Mouse (Mus musculus): Measurements from ENCODE around the gene Olfr117. TPM values are rescaled to one million over a fixed set of nuclear protein-coding genes. Genes with fewer than 3 reads are reported as not detected.

Olfr117 gene
- not detected for polyA plus RNA-seq (2017; shearing (Covaris generic))

DNA sequence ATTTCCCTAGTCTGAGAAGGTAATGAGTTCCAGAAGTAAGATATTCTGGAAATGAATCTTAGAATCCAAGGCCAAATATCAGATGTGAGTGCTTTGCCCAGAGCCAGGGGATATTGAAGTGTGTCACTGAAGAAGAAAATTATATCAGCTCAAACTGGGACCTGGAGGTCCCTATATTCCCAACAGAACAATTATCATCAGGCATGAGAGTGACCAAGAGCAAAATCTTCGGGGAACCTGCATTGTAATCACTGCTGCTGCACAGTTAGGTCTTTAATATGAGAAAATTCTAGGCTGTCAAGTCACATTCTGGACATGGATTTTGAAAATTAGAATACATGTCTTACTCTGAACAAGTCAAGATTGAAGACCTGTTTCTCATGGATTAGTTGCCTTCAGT lies at the start of gene Olfr117:
TSS of gene Olfr117 (minus strand) at position 101 of the 400 bp plus-strand sequence.

DNA sequence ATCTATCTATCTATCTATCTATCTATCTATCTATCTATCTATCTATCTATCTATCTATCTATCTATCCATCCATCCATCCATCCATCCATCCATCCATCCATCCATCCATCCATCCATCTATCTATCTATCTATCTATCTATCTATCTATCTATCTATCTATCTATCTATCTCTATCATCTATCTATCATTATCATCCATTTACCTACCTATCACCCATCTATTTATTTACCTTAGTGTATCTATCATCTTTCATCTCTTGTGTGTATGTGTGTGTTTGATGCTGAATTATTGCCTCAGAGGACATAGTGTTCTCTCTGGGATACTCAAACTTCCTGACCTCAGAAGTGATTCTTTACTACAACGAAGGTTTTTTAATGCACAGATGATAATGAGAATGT lies 32.7 kb upstream of the Olfr117 start, which contains the start of gene Olfr119:
TSS of gene Olfr119 (plus strand) at position 301 of the 400 bp plus-strand sequence.

DNA sequence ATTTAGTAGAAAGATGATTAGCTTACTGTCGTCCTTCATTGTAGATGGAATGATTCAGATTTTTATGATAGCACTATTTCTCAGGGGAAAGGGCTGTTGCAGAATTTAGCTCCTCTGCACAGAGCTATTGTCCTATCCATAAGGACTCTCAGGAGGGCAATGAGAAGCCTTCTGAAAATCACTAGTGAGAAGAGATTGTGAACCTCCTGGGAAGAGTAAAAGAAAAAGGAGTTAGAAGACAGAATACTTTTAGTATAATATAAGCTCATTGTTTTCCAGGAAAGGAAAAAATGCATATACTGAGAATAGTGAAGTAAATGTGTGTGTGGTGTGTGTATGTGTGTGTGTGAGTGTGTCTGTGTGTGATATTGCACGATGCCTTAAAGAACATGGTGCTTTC lies 3.1 kb upstream of the Olfr117 start, which contains the start of gene Olfr118:
TSS of gene Olfr118 (plus strand) at position 301 of the 400 bp plus-strand sequence.

GRCm38 (mm10) chr17:37627009-37627408 lies 36.6 kb downstream of the Olfr117 start, which contains the start of the genes Olfr115 and Olfr116:
TSS of gene Olfr115 (minus strand) at chr17:37627109.
TSS of gene Olfr116 (minus strand) at chr17:37627199.

Other genes with a start within 250 kb of the Olfr117 start
- not detected for gene Olfr108, start 218.3 kb downstream of the Olfr117 start, polyA plus RNA-seq (2017; shearing (Covaris generic))
- not detected for gene Olfr109, start 204.9 kb downstream of the Olfr117 start, polyA plus RNA-seq (2017; shearing (Covaris generic))
- gene H2-M2, start 180.2 kb downstream of the Olfr117 start, polyA plus RNA-seq (2017; shearing (Covaris generic)): not detected
- not detected for gene Olfr110, start 171.3 kb downstream of the Olfr117 start, polyA plus RNA-seq (2017; shearing (Covaris generic))
- gene Olfr111, start 155.8 kb downstream of the Olfr117 start, polyA plus RNA-seq (2017; shearing (Covaris generic)): not detected
- gene Olfr112, start 94.3 kb downstream of the Olfr117 start, polyA plus RNA-seq (2017; shearing (Covaris generic)): not detected
- not detected for gene Olfr113, start 86.1 kb downstream of the Olfr117 start, polyA plus RNA-seq (2017; shearing (Covaris generic))
- gene Olfr114, start 71.0 kb downstream of the Olfr117 start, polyA plus RNA-seq (2017; shearing (Covaris generic)): not detected
- gene Olfr115, start 36.7 kb downstream of the Olfr117 start, polyA plus RNA-seq (2017; shearing (Covaris generic)): not detected
- gene Olfr116, start 36.6 kb downstream of the Olfr117 start, polyA plus RNA-seq (2017; shearing (Covaris generic)): not detected
- gene Olfr118, start 3.2 kb upstream of the Olfr117 start, polyA plus RNA-seq (2017; shearing (Covaris generic)): 0.46 TPM
- gene Olfr119, start 32.8 kb upstream of the Olfr117 start, polyA plus RNA-seq (2017; shearing (Covaris generic)): not detected
- gene Olfr120, start 58.0 kb upstream of the Olfr117 start, polyA plus RNA-seq (2017; shearing (Covaris generic)): not detected
- not detected for gene Olfr121, start 85.1 kb upstream of the Olfr117 start, polyA plus RNA-seq (2017; shearing (Covaris generic))
- gene Olfr122, start 104.8 kb upstream of the Olfr117 start, polyA plus RNA-seq (2017; shearing (Covaris generic)): not detected
- not detected for gene Olfr123, start 129.7 kb upstream of the Olfr117 start, polyA plus RNA-seq (2017; shearing (Covaris generic))
- not detected for gene Olfr124, start 136.1 kb upstream of the Olfr117 start, polyA plus RNA-seq (2017; shearing (Covaris generic))
- gene Olfr125, start 169.2 kb upstream of the Olfr117 start, polyA plus RNA-seq (2017; shearing (Covaris generic)): not detected
- gene Olfr126, start 183.7 kb upstream of the Olfr117 start, polyA plus RNA-seq (2017; shearing (Covaris generic)): not detected
- gene Olfr127, start 236.7 kb upstream of the Olfr117 start, polyA plus RNA-seq (2017; shearing (Covaris generic)): 0.09 TPM

Data from naive thymus-derived CD4-positive, alpha-beta T cell, adult 5 months (primary cell).